Mouse (Mus musculus) kidney, embryonic 16.5 days (tissue): ENCODE results near the gene Gm14698. TPM values are rescaled to one million over a fixed set of nuclear protein-coding genes. Genes with fewer than 3 reads are reported as not detected.
"Not testable (repeated sequence)": the region's sequence is repeated elsewhere in the genome, so short reads cannot be mapped to it uniquely, and the experiment has no call there.

Source experiments
- ATAC-seq: fragments of 200-750 bp; cut with Nextera tagmentation; 2 replicates; pipeline ENCODE4 v1.8.0; 2017; ENCODE audit warnings: moderate TSS enrichment; ENCODE audit not compliant: low FRiP score, low TSS enrichment
- H3K27ac ChIP-seq: fragments of 300-500 bp; sonication (generic); 2 replicates; pipeline ENCODE4 v1.5.1; 2014; ENCODE audit warnings: low read length
- H3K27me3 ChIP-seq: fragments of 300-500 bp; sonication (generic); 2 replicates; pipeline ENCODE4 v1.6.1; 2014; ENCODE audit warnings: low read length, control low read depth, mixed read lengths; ENCODE audit not compliant: insufficient read depth
- H3K36me3 ChIP-seq: fragments of 300-500 bp; sonication (generic); 2 replicates; pipeline ENCODE4 v1.6.1; 2014; ENCODE audit warnings: low read length, control low read depth, mixed read lengths; ENCODE audit not compliant: insufficient read depth
- H3K4me1 ChIP-seq: fragments of 300-500 bp; sonication (generic); 2 replicates; pipeline ENCODE4 v1.6.1; 2014; ENCODE audit warnings: low read length, control low read depth, mixed read lengths; ENCODE audit not compliant: insufficient read depth
- H3K4me2 ChIP-seq: fragments of 300-500 bp; sonication (generic); replicated peaks from 2 replicates; pipeline ENCODE4 v1.6.1; 2014; ENCODE audit warnings: low read depth, low read length
- H3K4me3 ChIP-seq: fragments of 300-500 bp; sonication (generic); 2 replicates; pipeline ENCODE4 v1.5.1; 2014; ENCODE audit warnings: mild to moderate bottlenecking, low read length
- H3K9ac ChIP-seq: fragments of 300-500 bp; sonication (generic); replicated peaks from 2 replicates; pipeline ENCODE4 v1.6.1; 2014; ENCODE audit warnings: low read length
- H3K9me3 ChIP-seq: fragments of 300-500 bp; sonication (generic); 2 replicates; pipeline ENCODE4 v1.6.1; 2016; ENCODE audit warnings: low read length, control low read depth
- WGBS: fragments of 180-500 bp; shearing (Covaris S2); extraction: QIAGEN DNeasy Blood & Tissue Kit; methylation state at CpG from one replicate; pipeline ENCODE4 v1.1.7; 2014; 5-methylcytosine and 5-hydroxymethylcytosine counted together
- polyA plus RNA-seq: library from polyadenylated mRNA; unstranded; fragments of >200 nt; fragmentation: Nextera tagmentation; extraction: Ambion mirVana; gene quantifications from 2 replicates; pipeline ENCODE4 v1.2.1, GENCODE M21; 2015

Gene Gm14698
- 2.8 and 5.7 TPM in 2 replicates for polyA plus RNA-seq

GRCm38 (mm10) chrX:68821059-68821458 is at the start of gene Gm14698:
TSS of gene Gm14698 (plus strand) at chrX:68821093.
- not testable (repeated sequence) for H3K9ac ChIP-seq, H3K27ac ChIP-seq, H3K9me3 ChIP-seq, H3K36me3 ChIP-seq, H3K4me1 ChIP-seq, H3K27me3 ChIP-seq
- 24% methylated on average over 12 of the region's 36 CpGs for WGBS
- Histone ChIP-seq H3K4me2 (peak within 1 kb of the TSS; percentile 44), H3K4me3 (peak within 1 kb of the TSS; percentile 28)
- peak; percentile 94 for ATAC-seq

- peak overlapping the region; percentile 44 for H3K4me2 ChIP-seq
- H3K27me3 ChIP-seq, H3K9ac ChIP-seq, ATAC-seq, H3K9me3 ChIP-seq, H3K4me1 ChIP-seq, H3K27ac ChIP-seq, H3K36me3 ChIP-seq: not testable (repeated sequence)
- H3K4me3 ChIP-seq: peak overlapping the region; percentile 28
- 37% methylated on average over 2 of the region's 2 CpGs for WGBS
Observed at GRCm38 (mm10) chrX:68820449-68820848, 444 bp upstream of the Gm14698 start.

DNA sequence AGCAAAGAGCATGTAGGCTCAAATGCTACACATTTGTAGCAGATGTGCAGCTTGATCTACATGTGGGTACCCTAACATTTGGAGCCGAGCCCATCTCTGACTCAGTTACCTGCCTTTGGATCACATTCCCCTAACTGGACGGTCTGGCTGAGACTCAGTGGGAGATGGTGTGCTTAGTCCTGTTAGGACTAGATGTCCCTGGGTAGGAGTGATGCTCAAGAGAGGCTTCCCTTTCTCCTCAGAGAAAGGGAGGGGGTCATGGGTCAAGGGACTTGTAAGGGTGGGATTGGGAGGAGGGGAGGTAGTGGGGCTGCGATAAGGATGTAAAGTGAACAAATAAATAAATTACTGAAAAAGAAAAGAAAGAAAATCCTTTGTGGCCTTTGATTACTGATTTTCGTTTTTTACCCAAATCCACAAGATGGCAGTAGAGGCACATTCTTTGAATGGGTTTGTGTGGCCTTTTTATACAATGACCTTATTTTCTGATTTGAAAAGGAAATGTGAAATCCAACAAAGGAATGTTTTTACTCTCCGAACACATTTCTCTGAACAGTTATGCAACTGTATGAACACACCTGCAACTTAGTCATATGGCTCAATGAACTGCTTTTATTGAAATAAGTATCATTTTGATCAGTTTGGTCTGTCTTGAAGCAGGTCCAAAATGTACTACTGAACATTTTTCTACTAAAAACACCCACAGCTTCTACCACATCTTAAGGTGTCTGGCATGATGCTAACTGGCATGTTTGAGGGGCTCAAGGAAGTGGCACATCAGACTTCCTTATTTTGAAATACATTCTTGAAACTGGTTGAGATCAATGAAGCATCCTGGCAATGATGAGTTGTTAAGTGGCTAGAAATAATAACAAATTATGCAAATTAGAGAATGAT is 18.9 kb downstream of the Gm14698 start:
- Histone ChIP-seq H3K9me3 (no peaks in the 10 kb centered on the region), H3K4me3 (no peak overlapping the region), H3K36me3 (no peaks in the 10 kb centered on the region), H3K27ac (no peak overlapping the region), H3K27me3 (no peaks in the 10 kb centered on the region), H3K4me2 (no peak overlapping the region), H3K4me1 (no peaks in the 10 kb centered on the region), H3K9ac (no peak overlapping the region)
- WGBS: 31% methylated on average over 5 of the region's 5 CpGs
- ATAC-seq: no peak

DNA sequence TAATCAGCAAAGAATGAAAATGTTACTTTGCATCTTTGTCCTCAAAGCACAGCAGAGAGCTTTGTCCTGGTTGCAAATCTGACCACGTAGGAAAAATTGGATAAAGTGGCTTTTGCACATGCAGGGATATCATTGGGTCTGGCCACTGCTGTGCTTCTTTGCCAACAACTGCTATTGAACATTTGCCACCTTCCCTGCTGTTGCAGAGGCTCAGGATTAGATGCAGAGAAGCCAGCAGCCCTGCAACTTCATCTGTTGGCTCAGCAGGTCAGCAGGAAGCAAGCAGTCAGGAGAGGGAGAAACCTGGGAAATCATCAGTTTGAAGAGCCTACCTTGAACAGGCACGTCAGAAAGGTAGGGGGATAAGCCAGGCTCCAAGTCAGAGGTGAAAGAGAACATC is 44.3 kb downstream of the Gm14698 start:
- no peak overlapping the region for H3K9ac ChIP-seq
- H3K27ac ChIP-seq: no peak overlapping the region
- H3K4me3 ChIP-seq: no peak overlapping the region
- H3K36me3 ChIP-seq: no peaks in the 10 kb centered on the region
- H3K4me2 ChIP-seq: no peak overlapping the region
- no peaks in the 10 kb centered on the region for H3K27me3 ChIP-seq
- H3K4me1 ChIP-seq: no peaks in the 10 kb centered on the region
- ATAC-seq: no peak
- no peaks in the 10 kb centered on the region for H3K9me3 ChIP-seq
- 48% methylated on average over 2 of the region's 2 CpGs for WGBS

Other genes starting within 250 kb of the Gm14698 start
- gene Fmr1, start 142.6 kb upstream of the Gm14698 start, polyA plus RNA-seq: 48.7 and 54.7 TPM in 2 replicates
- not detected in 2 replicates for gene Fmr1nb, start 59.3 kb upstream of the Gm14698 start, polyA plus RNA-seq
- gene Gm6812, start 72.0 kb downstream of the Gm14698 start, polyA plus RNA-seq: not detected in 2 replicates